Mouse (Mus musculus) yolk sac, embryonic 10.5 days (tissue): ENCODE data around the gene Prkag3.
A peak's percentile ranks its signal among the peaks of the same experiment; 100 is the strongest.

ENCODE experiments used
- DNase-seq: peaks from one replicate; pipeline ENCODE4 v3.0.0-alpha.2; 2017; ENCODE audit warnings: low spot score

Prkag3 gene

DNA sequence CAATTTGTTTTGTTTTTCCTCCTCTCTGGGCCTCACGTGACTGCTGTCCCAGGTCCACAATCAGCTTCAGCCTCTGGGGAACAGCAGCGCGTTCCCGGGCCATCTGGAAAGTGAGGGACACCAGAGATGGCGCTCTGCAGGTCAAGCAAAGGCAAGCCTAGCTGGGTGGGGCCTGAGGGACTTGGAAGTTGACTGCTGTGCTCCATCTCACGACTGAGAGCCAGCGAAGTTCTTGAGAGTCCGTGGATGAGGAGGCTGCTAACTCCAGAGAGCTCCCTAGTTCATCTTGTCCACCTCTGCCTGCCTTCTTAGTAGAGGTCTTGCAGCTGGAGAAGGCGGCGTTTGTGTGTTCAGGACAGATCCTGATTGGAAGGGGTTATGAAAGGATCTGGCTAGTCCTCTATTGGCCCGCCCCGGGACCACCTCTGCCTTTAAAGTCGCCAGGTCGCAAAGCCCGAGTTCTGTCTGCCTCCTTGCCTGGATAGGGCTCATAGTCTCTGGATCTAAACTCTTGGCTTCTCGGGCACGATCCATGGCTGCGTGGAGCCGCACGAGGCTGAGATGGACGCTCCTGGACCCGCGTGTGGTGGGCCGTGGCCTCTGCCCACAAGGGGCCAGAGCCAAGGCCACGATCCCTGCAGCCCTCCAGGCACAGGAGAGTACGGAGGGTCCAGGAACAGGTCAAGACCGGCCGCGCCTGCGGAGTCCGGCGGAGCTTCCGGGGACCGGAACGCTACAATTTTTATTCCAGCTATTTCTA, 35.7 kb downstream of the Prkag3 start, which contains the start of gene Cyp27a1:
Gene Cyp27a1, plus strand, starts transcription at position 476 of the 760 bp plus-strand sequence.
- peak; percentile 82 for DNase-seq

DNA sequence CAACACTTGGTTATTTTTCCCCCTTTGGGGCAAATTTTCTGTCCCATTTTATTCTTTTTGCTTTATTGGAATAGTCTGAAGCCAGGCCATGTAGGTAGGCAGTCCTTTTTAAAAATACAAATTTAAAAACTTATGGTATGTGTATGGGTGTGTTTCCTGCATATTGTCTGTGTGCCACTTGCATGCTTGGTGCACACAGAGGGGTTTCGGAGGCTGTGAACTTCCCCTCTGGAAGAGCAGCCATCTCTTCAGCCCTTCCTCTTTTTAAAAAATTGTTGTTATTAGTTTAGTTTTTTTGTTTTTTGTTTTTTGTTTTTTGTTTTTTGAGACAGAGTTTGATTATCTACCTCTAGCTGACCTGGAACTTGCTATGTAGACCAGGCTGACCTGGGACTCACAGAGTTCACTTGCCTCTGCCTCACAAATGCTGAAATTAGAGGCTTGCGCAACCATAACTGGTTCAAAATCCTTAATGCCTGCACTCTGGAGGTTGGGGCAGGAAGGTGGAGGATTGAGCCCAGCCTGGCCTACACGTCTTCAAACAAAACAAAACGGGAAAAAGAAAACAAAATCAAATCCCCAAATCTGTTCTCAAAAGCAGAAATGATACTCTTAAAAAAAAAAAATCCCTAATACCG, 36.4 kb downstream of the Prkag3 start:
- no peak for DNase-seq

DNA sequence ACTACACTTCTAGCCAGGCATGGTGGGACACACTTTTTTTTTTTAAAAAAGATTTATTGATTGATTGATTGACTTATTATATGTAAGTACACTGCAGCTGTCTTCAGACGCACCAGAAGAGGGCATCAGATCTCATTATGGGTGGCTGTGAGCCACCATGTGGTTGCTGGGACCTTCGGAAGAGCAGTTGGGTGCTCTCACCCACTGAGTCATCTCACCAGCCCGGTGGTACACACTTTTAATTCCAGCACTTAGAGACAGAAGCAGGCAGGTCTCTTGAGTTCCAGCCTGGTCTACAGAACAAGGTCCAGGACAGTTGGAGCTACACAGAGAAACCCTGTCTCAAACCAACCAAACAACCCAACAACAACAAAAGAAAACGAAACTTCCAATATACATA, 37.0 kb downstream of the Prkag3 start:
- DNase-seq: no peak

DNA sequence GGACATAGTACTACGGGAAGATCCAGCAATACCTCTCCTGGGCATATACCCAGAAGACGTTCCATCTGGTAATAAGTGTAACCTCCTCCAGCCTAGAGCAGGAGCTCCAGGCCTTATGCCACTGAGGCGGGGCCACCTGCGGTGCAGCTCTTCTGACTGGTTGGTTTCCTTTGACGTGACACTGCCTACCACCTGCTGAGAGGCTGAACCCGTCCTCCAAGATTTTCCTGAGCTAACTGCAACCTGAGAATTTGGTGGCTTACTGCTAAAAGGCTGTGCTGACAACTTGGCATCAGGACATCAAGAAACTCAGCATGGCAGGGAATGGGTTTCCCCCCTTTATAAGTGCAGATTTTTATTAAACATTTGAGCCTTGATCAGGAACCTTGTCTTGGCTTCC, 39.5 kb downstream of the Prkag3 start:
- no peak for DNase-seq

DNA sequence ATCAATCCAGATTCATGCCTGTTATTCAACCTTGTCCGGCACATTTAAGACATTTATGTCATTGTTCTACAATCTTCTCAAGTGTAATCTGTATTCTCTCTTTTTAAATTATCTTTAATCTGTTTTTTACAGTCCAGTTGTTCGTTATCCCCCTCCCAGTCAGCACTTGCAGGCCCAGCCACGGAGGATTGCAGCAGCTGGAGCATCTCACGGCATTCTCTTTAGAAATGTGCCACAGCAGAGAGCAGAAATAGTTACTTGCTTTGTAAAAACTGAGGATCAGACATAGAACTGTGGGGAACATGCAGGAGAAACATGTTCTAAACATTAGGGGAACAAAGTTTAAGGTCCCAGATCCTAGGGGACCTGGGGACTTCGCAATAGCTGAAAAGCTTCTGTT, 44.0 kb downstream of the Prkag3 start:
- DNase-seq: no peak

DNA sequence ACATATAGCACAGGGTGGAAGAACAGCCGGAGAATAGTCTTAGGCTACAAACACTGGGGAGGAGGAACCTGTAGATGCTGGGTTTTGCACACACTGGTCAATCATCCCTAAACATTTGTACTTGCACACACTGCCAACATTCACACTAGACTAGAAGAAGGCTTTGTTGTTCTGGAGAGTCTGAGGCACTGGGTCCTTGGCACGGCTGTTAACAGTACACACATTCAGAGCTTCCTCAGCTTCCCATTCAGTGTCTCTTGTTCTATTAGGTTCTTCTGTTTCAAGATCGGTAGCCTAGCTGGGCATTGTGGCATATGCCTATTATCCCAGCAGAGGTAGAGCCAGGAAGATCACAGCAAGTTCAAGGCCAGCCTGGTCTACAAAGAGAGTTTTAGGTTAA, 44.9 kb downstream of the Prkag3 start:
- no peak for DNase-seq

DNA sequence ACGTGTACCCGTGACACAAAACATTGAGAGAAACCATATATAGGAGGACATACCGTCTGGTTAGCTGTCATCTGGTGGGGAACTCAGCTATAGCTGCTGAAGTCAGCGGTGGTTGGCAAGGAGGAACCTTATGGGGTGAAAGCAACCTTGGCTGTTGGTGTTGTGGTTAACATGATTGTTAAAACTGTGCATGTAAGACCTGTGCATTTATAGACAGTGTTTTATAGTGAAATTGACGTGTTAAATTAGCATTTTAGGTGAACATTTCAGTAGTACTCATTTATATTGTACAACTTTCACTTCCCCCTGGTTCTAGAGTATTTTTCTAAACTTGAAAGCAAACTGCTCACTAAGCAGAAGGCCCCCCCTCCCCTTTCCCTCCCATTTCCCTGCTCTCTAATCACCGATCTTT, 46.9 kb downstream of the Prkag3 start:
- DNase-seq: no peak

DNA sequence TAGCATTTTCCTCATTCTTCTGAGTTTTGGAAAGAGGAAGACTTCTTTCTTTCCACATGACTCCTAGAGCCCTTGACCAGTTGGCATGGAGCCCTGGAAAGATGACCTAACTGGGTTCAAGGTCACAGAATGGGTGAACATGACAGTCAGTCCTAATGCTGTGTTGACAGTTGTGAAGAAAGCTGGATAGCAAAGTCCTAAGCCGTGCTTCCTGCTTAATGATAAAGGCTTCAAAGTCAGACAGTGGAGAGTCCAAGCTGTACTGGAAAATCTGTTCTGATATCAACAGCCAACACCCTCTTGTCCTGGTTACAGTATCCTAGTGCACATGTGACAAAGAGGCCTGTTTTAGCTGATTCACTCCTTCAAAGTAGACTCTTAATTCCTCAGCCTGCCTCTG, 50.2 kb downstream of the Prkag3 start:
- DNase-seq: no peak

DNA sequence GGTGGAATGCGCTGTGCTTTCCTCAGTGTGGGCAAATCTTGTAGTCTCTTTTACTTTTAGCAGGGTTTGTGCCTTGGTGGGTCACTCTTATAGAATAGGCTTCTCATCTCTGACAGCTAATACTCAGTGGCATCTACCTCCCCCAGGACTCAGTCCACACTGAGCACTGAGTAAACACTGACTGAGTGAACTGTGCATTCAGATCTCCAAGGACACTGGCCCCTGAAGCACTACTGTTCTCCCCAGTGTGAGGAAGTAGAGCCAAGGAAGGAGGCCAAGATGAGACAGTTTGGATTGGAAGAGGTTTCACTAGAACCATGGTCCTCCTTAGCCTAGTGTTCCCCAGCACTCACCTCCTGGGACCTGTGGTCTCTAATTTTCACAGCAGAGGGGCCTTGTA, 50.7 kb downstream of the Prkag3 start:
- no peak for DNase-seq

DNA sequence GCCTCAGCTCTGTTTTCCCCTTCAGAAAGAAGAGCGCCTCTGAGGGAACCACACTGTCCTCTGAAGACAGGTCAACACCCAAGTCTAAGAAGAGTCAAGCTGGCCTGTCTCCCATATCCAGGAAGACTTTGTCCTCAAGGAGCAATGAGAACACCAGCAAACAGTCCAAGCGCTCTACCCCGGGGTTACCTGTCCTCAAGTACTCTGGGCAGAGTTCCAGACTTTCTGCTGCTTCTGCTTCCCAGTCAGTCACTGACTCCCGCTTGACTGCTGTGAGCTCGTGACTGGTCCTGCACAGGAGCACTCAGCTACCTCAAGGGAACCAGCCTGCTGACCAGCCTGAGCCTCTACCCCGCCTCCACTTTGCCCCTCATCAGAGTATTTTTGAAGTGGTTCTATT, 51.6 kb downstream of the Prkag3 start:
- no peak for DNase-seq

DNA sequence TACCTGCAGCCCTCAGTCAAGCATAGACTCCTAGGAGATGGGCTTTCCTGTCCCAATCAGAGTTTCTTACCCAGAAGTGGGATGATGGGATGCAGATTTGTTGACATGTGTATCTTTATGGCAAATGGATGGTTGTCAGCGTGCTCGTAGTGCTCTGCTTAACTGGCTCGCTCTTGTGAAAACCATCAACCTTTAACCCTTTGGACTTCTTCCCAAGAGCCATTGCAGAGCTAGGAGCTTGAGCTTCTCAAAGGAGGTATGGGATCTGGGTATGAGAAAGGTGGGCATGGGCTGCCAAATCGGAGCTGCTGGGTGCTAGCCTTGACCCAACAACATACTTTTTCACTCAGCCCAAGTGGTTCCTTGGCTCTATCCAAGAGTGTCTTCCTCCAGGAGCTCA, 53.2 kb downstream of the Prkag3 start:
- no peak for DNase-seq

DNA sequence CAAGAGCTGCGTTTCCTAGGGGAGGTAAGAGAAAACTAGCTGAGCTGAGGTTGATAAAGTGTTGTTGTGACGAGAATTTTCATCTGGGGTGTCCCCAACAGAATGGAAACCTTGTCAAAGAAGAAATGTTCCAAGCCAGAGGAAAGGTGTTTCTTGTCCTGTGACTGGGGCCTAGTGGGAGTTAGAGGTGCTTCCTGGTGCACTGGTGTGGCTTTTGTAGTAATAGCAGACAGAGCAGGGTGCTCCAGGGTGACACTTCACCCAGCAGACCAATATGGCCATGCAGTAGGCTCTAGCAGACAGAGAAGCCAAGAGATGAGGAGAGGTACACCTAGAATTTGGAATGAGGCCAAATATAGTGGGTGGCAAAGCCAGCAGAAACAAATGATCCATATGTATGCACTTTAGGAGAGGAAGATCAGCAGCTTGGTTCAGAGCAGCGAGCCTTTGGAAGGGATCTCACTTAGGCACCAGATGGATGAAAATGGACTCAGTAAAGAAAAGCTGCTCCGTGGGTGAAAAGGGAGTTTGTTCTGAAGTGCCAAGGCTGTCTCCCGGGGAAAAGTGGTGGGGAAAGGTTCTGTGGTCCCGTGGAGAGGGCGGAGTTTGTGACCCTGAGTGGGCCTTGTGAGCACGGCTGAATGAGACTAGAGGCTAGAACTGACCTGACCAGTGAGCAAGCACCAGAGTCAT, 55.0 kb downstream of the Prkag3 start:
- DNase-seq: no peak
